Comparison of ENCODE assay signal across 9 mouse cellular contexts in genomic region chr10:41037722-41038121, GRCm38 (mm10). TPM values are rescaled to one million over a fixed set of nuclear protein-coding genes. Genes with fewer than 3 reads are reported as not detected.
A peak's percentile ranks its signal among the peaks of the same experiment; 100 is the strongest.
DNase-seq lines count a peak whose midpoint lies in the region; ATAC-seq lines count a peak whose summit lies in the region.
"Had no signal": no experiment of that assay in that cellular context is flagged by ENCODE, and none has a peak within 500 bp of the region (broad histone marks: within the 10 kb centered on the region; RNA-seq: fewer than 3 reads in every experiment).

No protein-coding gene starts in this region.

- no peaks in the 10 kb centered on the region for H3K36me3 ChIP-seq in midbrain, embryonic 16.5 days (ENCODE audit: control insufficient read depth, insufficient read depth, low read length)
- H3K36me3 ChIP-seq: liver, embryonic 15.5 days had no signal

- H3K4me1 ChIP-seq in midbrain, embryonic 16.5 days (ENCODE audit: control insufficient read depth, insufficient read depth, low read length): peaks cover 14% of the 10 kb centered on the region; the same call in 1 of the 2 replicates
- H3K4me1 ChIP-seq: liver, embryonic 15.5 days had no signal

- peak; percentile 39; the same call in 1 of the 2 replicates for ATAC-seq in midbrain, embryonic 16.5 days
- ATAC-seq in inflammation-experienced regulatory T-cells, adult 6 months: no peak

- no peak overlapping the region for H3K4me2 ChIP-seq in midbrain, embryonic 16.5 days (ENCODE audit: low read length)
- H3K4me2 ChIP-seq: liver, embryonic 15.5 days had no signal

- DNase-seq in kidney, postnatal 36 days: peak; percentile 13 to 22
- no peak for DNase-seq in kidney, postnatal 4 days
- peak; percentile 37 for DNase-seq in cerebellum, adult 9-10 months
- peak; percentile 51 for DNase-seq in layer of hippocampus, adult 9-10 months (ENCODE audit: low spot score)
- DNase-seq in retina, embryonic 14.5 days (ENCODE audit: low spot score): no peak
- DNase-seq in urinary bladder, postnatal 4 days (ENCODE audit: low spot score in 2 of 2): no peak

- H3K27me3 ChIP-seq in midbrain, embryonic 16.5 days (ENCODE audit: control insufficient read depth, insufficient read depth, low read depth, low read length): no peaks in the 10 kb centered on the region

- 56% methylated on average over 8 of the region's 8 CpGs for WGBS in midbrain, embryonic 16.5 days

- no peaks in the 10 kb centered on the region for H3K9me3 ChIP-seq in midbrain, embryonic 16.5 days (replicated peaks; ENCODE audit: control insufficient read depth, low read length, poor library complexity, severe bottlenecking)
- H3K9me3 ChIP-seq: liver, embryonic 15.5 days had no signal

- no peak overlapping the region for H3K9ac ChIP-seq in midbrain, embryonic 16.5 days (ENCODE audit: low read depth, low read length)
- H3K9ac ChIP-seq: liver, embryonic 15.5 days had no signal

- H3K27ac ChIP-seq in midbrain, embryonic 16.5 days (ENCODE audit: low read length): no peak overlapping the region
- H3K27ac ChIP-seq: liver, embryonic 15.5 days had no signal

- H3K4me3 ChIP-seq in midbrain, embryonic 16.5 days (ENCODE audit: low read depth, low read length): no peak overlapping the region
- H3K4me3 ChIP-seq: liver, embryonic 15.5 days had no signal

RNA-seq across cellular contexts. Expression of gene Gpr6, which starts 34.4 kb away (rescaled TPM):
- polyA plus RNA-seq in midbrain, embryonic 16.5 days (2015; fragmentation: Nextera tagmentation; extraction: Ambion mirVana): 3.3 and 4.4 TPM in 2 replicates
- polyA plus RNA-seq in inflammation-experienced regulatory T-cells, adult 6 months (2017; shearing (Covaris generic)): not detected
- polyA plus RNA-seq: liver, embryonic 15.5 days had no signal

Comparison
In these comparisons a context has a peak if more than half of its experiments do, and no peak if none do; other contexts are left out.
1. DNase-seq: peak in kidney, postnatal 36 days (2 of 2), cerebellum, adult 9-10 months (single experiment) and layer of hippocampus, adult 9-10 months (single experiment); none in kidney, postnatal 4 days (0 of 2), retina, embryonic 14.5 days (single experiment) and urinary bladder, postnatal 4 days (0 of 2).